Mouse (Mus musculus) MN1 (cell line): Measurements from ENCODE around the gene Adgrg6.

Experiments used
- DNase-seq: peaks from one replicate; pipeline ENCODE4 v3.0.0-alpha.2; 2016; ENCODE audit warnings: low spot score

Gene Adgrg6

GRCm38 (mm10) chr10:14391025-14391639 is 154.3 kb downstream of the Adgrg6 start:
- DNase-seq = peak; percentile 93

- no peak for DNase-seq
These were observed 159.9 kb downstream of the Adgrg6 start for GRCm38 (mm10) chr10:14385574-14385973.

- DNase-seq = no peak
These were observed 180.3 kb downstream of the Adgrg6 start for GRCm38 (mm10) chr10:14365065-14365589.

GRCm38 (mm10) chr10:14363226-14363625 is 182.2 kb downstream of the Adgrg6 start:
- no peak for DNase-seq

- DNase-seq = no peak
These were observed 187.2 kb downstream of the Adgrg6 start for GRCm38 (mm10) chr10:14358271-14358670.
